Mouse (Mus musculus): ENCODE results near the gene Pde9a. TPM values are rescaled to one million over a fixed set of nuclear protein-coding genes. Genes with fewer than 3 reads are reported as not detected.
"Not testable (repeated sequence)": the region's sequence is repeated elsewhere in the genome, so short reads cannot be mapped to it uniquely, and the experiment has no call there.

Gene Pde9a
- not detected for polyA plus RNA-seq (2017; shearing (Covaris generic))

GRCm38 (mm10) chr17:31385671-31386665, at the start of gene Pde9a:
Gene Pde9a (plus strand): TSS chr17:31386210.
- no peak for ATAC-seq

GRCm38 (mm10) chr17:31339769-31340168, 46.2 kb upstream of the Pde9a start:
- ATAC-seq: no peak

- no peak for ATAC-seq
Observed at GRCm38 (mm10) chr17:31342191-31342590, 43.8 kb upstream of the Pde9a start.

- peak; percentile 48 for ATAC-seq
Observed at GRCm38 (mm10) chr17:31344172-31344801, 41.7 kb upstream of the Pde9a start.

GRCm38 (mm10) chr17:31344816-31345215, 41.2 kb upstream of the Pde9a start:
- no peak for ATAC-seq

- ATAC-seq: no peak
Observed at GRCm38 (mm10) chr17:31348129-31348528, 37.9 kb upstream of the Pde9a start.

- no peak for ATAC-seq
Observed at GRCm38 (mm10) chr17:31349388-31349787, 36.6 kb upstream of the Pde9a start.

- ATAC-seq: no peak
Observed at GRCm38 (mm10) chr17:31351984-31352383, 34.0 kb upstream of the Pde9a start.

GRCm38 (mm10) chr17:31353255-31353654, 32.8 kb upstream of the Pde9a start:
- ATAC-seq: no peak

GRCm38 (mm10) chr17:31354684-31355083, 31.3 kb upstream of the Pde9a start:
- not testable (repeated sequence) for ATAC-seq

GRCm38 (mm10) chr17:31355792-31356502, 30.1 kb upstream of the Pde9a start:
- no peak for ATAC-seq

GRCm38 (mm10) chr17:31360582-31360981, 25.4 kb upstream of the Pde9a start:
- no peak for ATAC-seq

- ATAC-seq: no peak
Observed at GRCm38 (mm10) chr17:31365586-31366166, 20.3 kb upstream of the Pde9a start.

GRCm38 (mm10) chr17:31370221-31370620, 15.8 kb upstream of the Pde9a start:
- ATAC-seq: no peak

GRCm38 (mm10) chr17:31370931-31371330, 15.1 kb upstream of the Pde9a start:
- no peak for ATAC-seq

GRCm38 (mm10) chr17:31377961-31378360, 8.0 kb upstream of the Pde9a start:
- ATAC-seq: no peak

GRCm38 (mm10) chr17:31378361-31378761, 7.6 kb upstream of the Pde9a start:
- ATAC-seq: no peak

- ATAC-seq: no peak
Observed at GRCm38 (mm10) chr17:31379086-31379485, 6.9 kb upstream of the Pde9a start.

- ATAC-seq: no peak
Observed at GRCm38 (mm10) chr17:31379863-31380262, 6.1 kb upstream of the Pde9a start.

GRCm38 (mm10) chr17:31383320-31383719, 2.7 kb upstream of the Pde9a start:
- ATAC-seq: no peak

- ATAC-seq: no peak
Observed at GRCm38 (mm10) chr17:31384968-31385627, 912 bp upstream of the Pde9a start.

GRCm38 (mm10) chr17:31386766-31387275, 811 bp downstream of the Pde9a start:
- ATAC-seq: no peak
